Mouse (Mus musculus) kidney, adult 2 months (tissue): Measurements from ENCODE around the gene Tcfl5. TPM values are rescaled to one million over a fixed set of nuclear protein-coding genes. Genes with fewer than 3 reads are reported as not detected.

Source experiments
- DNase-seq: peaks from one replicate; pipeline ENCODE4 v3.0.0; 2021
- H3K27ac ChIP-seq: fragments of 200-500 bp; 2 replicates; pipeline ENCODE4 v1.5.1; 2012; ENCODE audit warnings: low read depth, low read length, control low read depth, inconsistent platforms; ENCODE audit not compliant: insufficient read depth
- H3K27me3 ChIP-seq: fragments of 200-500 bp; replicated peaks from 2 replicates; pipeline ENCODE4 v1.6.1; 2012; ENCODE audit warnings: mild to moderate bottlenecking, moderate library complexity, low read length, inconsistent platforms; ENCODE audit not compliant: control insufficient read depth, insufficient read depth
- H3K36me3 ChIP-seq: fragments of 200-500 bp; 2 replicates; pipeline ENCODE4 v1.6.1; 2012; ENCODE audit warnings: mild to moderate bottlenecking, moderate library complexity, low read length, inconsistent platforms; ENCODE audit not compliant: control insufficient read depth, insufficient read depth
- H3K4me1 ChIP-seq: fragments of 200-500 bp; 2 replicates; pipeline ENCODE4 v1.6.1; 2011; ENCODE audit warnings: low read length; ENCODE audit not compliant: control insufficient read depth, insufficient read depth
- H3K4me3 ChIP-seq: fragments of 200-500 bp; 2 replicates; pipeline ENCODE4 v1.5.1; 2011; ENCODE audit warnings: mild to moderate bottlenecking, low read depth, low read length, control low read depth; ENCODE audit not compliant: insufficient read depth
- CTCF ChIP-seq: fragments of 200-500 bp; conservative IDR thresholded peaks from 2 replicates; pipeline ENCODE4 v1.5.1; 2011; ENCODE audit warnings: low read depth, mild to moderate bottlenecking, control low read depth, low read length, moderate library complexity, mixed read lengths; ENCODE audit not compliant: insufficient read depth, insufficient read length
- POLR2A ChIP-seq: fragments of 200-500 bp; IDR thresholded peaks from one replicate; pipeline ENCODE4 v1.6.1; 2011; ENCODE audit warnings: low read depth, low read length, control low read depth
- WGBS: fragments of 180-500 bp; shearing (Covaris S2); methylation state at CpG from one replicate; pipeline ENCODE4 v1.1.7; 2018; 5-methylcytosine and 5-hydroxymethylcytosine counted together
- polyA plus RNA-seq: library from polyadenylated mRNA; depleted of rRNA; stranded (reverse); fragments of >200 nt; gene quantifications from 2 replicates; pipeline ENCODE4 v1.2.3, GENCODE M21; 2012

The Tcfl5 gene
- polyA plus RNA-seq, 1 experiment, result 0.05 TPM

DNA sequence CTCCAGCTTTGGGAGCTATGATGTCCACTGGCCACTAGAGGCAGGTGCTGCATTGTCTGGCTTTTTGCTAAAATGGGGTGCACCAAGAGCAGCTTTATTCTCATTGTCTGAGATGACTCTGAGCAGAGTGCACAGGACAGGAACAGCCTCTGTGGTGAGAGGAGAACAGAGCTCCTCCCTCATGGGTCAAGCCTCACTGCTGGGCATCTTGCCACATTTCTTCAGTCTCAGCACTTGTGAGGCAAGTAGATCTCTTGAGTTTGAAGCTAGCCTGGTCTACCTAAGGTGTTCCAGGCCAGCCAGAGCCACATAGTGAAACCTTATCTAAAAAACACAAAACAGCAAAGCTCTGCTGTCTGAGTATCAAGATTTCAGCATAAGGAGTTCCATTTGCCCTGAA, 4.3 kb upstream of the Tcfl5 start:
- Histone ChIP-seq H3K4me1 (no peaks in the 10 kb centered on the region), H3K36me3 (no peaks in the 10 kb centered on the region), H3K27ac (no peak overlapping the region), H3K27me3 (peaks cover 10% of the 10 kb centered on the region), H3K4me3 (no peak overlapping the region)
- TF ChIP-seq CTCF (no peak), POLR2A (no peak)
- no peak for DNase-seq

DNA sequence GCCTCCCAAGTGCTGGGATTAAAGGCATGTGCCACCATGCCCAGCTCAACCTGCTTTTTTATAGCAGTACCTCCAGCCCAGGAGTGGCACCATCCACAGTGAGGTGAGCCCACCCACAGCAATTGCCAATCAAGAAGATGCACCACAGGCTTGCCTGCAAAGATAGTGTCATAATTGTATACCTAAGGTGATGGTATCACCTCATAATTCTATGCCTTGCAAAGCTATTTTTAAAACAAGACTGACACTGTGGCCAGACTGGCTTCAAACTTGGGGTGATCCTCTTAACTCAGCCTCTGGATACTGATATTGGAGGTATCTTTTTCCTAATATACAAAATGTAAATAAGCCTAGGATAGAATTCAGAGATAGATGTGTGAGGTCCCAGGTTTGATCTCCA, 1.1 kb upstream of the Tcfl5 start:
- H3K27me3 ChIP-seq, result peaks cover 10% of the 10 kb centered on the region
- DNase-seq, result no peak

DNA sequence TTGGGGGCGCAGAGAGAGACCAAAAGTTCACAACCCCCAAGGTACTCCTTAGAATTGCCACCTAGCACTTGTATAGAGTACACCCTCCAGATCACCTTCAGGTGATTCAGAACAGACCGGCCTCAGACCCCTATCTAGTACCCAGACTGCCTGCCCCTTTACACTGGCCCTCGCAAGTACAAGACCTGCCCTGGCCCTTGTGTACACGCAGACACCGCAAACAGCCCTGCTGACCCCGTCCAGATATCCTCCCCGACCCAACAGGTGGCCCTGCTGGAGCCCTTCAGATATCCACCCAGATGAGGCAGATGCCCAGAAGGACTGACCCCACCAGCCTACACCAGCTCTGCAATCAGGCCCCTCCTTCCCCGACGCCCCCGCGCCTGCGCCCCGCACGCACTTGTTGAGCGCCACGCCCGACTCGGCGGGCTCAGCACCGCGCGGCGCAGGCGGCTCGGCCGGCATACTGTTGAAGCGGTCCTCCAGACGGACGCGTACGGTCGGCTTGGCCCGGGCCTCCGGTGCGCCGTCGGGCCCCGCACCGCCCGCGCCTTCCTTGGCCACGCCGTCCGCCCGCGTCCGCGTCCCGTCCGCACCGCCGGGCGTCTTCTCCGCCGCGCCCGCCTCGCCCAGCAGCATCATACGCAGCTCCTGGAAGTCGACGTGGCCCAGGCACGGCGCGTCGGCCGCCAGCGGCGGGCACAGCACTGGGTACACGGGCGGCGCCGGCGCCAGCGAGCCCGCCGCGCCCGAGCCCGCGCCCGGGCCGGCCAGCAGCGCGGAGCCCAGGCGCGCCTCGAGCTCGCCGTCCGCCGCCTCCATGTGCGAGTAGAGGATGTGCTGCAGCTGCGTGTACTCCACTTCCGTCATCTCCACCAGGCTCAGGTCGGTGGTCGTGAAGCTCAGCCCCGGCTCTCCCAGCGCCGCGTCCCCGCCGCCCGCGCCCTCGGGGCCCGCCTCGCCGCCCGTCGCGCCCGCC, 643 bp downstream of the Tcfl5 start:
- Histone ChIP-seq H3K4me1 (no peaks in the 10 kb centered on the region), H3K36me3 (no peaks in the 10 kb centered on the region), H3K27me3 (peaks cover 10% of the 10 kb centered on the region), H3K4me3 (no peak overlapping the region), H3K27ac (no peak overlapping the region)
- DNase-seq, result no peak
- 10% methylated on average over 110 of the region's 112 CpGs for WGBS
- TF ChIP-seq POLR2A, result no peak
- no peak for TF ChIP-seq CTCF

More for the DNA sequence above, 1.1 kb upstream of the Tcfl5 start:
- Histone ChIP-seq H3K36me3 (no peaks in the 10 kb centered on the region), H3K27ac (no peak overlapping the region), H3K4me3 (no peak overlapping the region), H3K4me1 (no peaks in the 10 kb centered on the region)
- TF ChIP-seq POLR2A (no peak), CTCF (no peak)

DNA sequence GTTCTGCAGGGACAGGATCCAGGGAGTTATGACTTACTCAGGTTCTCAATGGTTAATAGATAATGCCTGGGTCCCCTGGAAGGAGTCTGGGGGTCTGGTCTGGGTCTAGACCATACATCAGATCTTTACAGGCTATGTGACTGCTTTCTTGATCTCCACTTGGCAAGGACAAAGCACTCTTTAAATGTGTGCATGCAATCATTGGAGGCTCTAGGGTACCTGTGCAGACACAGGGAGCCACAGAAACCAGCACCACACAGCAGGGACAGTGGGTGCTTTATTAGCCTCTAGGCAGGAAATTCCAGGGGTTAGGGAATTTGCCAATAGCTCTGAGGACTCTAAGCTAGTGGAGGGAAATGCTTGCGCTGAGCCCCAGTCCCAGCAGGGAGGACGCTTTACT, 30.6 kb downstream of the Tcfl5 start:
- no peak overlapping the region for H3K4me3 ChIP-seq
- DNase-seq, result no peak
- H3K27me3 ChIP-seq, result no peaks in the 10 kb centered on the region
- no peaks in the 10 kb centered on the region for H3K4me1 ChIP-seq
- TF ChIP-seq CTCF (no peak), POLR2A (no peak)
- H3K36me3 ChIP-seq, result no peaks in the 10 kb centered on the region
- WGBS, result 74% methylated on average over 2 of the region's 2 CpGs
- no peak overlapping the region for H3K27ac ChIP-seq

GRCm38 (mm10) chr2:180610283-180610682, 32.2 kb downstream of the Tcfl5 start:
- no peaks in the 10 kb centered on the region for H3K27me3 ChIP-seq
- H3K36me3 ChIP-seq, result no peaks in the 10 kb centered on the region
- DNase-seq, result no peak
- TF ChIP-seq POLR2A (no peak), CTCF (no peak)
- 78% methylated on average over 4 of the region's 4 CpGs for WGBS
- no peak overlapping the region for H3K4me3 ChIP-seq
- H3K27ac ChIP-seq, result no peak overlapping the region
- no peaks in the 10 kb centered on the region for H3K4me1 ChIP-seq

DNA sequence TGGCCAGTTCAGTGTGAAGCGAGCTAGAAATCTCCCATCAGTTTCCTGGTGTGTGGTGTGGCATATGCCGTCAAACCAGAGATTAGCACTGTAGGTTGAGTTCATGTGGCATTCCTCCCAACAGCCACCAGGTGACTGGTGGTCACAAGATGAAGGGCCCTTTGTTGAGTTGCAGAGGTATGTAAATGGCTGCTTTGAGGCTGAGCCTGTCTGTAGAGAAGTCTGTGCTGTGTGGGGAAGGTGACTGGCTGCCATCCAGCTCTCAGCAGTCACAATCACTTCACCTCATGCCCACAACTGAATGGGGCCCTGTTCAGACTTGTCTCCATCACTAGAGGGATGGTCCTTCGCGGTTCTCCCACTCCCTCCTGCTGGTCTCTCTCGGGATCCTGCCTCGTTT, 37.7 kb downstream of the Tcfl5 start:
- WGBS, result 75% methylated on average over 6 of the region's 6 CpGs
- H3K36me3 ChIP-seq, result no peaks in the 10 kb centered on the region
- no peak overlapping the region for H3K4me3 ChIP-seq
- no peaks in the 10 kb centered on the region for H3K27me3 ChIP-seq
- TF ChIP-seq POLR2A, result no peak
- TF ChIP-seq CTCF, result no peak
- no peak overlapping the region for H3K27ac ChIP-seq
- H3K4me1 ChIP-seq, result no peaks in the 10 kb centered on the region
- no peak for DNase-seq

- DNase-seq, result no peak
- no peak for TF ChIP-seq POLR2A
- no peak for TF ChIP-seq CTCF
- Histone ChIP-seq H3K27me3 (no peaks in the 10 kb centered on the region), H3K4me1 (no peaks in the 10 kb centered on the region), H3K27ac (no peak overlapping the region), H3K36me3 (no peaks in the 10 kb centered on the region), H3K4me3 (no peak overlapping the region)
- 36% methylated on average over 9 of the region's 9 CpGs for WGBS
Observed at GRCm38 (mm10) chr2:180600569-180601021, 41.9 kb downstream of the Tcfl5 start.
